Mouse (Mus musculus): ENCODE measurements around the gene Fam120b.
"Not testable (repeated sequence)": the region's sequence is repeated elsewhere in the genome, so short reads cannot be mapped to it uniquely, and the experiment has no call there.

The Fam120b gene

DNA sequence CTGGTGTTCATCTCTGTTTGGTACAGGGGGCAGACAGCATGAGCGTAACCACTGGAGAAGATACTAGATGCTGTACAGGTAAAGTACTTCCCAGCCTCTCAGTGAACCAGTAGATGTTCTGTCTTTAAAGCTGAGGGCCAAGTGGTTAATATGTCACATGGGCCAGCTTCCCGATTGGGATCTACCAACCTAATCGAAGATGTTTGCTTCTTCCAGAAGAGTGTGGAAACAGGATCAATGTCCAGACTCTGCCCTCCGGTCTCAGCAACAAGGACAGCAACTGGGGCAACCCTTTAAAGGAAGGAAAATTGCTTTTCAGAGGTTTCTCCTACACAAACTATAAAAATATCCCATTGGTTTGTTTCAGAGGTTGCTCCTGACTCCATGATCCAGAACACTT is 35.5 kb downstream of the Fam120b start:
- no peak for DNase-seq (ENCODE audit: low spot score in 2 of 2)

DNA sequence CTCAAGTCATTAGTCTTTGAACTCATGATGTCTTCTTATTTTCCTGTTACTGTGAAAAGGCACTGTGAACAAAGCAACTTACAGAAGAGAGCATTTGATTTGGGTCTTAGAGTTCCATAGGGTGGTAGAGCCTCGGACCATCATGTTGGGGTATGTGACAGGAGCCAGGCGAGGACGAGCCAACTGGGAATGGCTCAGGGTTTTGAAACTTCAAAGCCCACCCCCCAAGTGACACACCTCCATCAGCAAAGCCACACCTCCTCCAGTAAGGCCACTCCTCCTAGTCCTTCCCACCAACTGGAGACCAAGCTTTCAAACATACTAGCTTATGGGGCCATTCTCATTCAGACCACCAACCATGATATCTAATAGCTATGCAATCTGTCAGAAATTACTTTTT is 36.0 kb downstream of the Fam120b start:
- DNase-seq (ENCODE audit: low spot score in 2 of 2) = no peak

DNA sequence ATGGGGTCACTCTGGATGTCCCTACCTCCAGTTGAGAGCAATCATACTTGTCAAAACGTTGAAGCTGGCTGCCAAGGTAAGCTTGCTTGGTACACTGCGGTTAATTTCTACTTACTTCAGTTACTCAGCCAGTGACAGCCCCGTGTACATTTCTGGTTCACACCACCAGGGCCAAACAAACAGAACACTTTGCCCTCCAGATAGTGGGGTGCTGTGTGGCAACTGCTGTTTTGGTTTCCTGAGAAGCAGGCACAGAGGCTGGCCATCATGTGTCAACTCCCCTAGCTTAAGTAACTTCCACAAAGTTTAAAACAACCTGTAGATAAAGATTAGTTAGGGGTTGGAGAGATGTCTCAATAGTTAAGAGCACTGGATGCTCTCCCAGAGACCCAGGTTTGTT is 38.7 kb downstream of the Fam120b start:
- DNase-seq (ENCODE audit: low spot score in 2 of 2) = no peak

DNA sequence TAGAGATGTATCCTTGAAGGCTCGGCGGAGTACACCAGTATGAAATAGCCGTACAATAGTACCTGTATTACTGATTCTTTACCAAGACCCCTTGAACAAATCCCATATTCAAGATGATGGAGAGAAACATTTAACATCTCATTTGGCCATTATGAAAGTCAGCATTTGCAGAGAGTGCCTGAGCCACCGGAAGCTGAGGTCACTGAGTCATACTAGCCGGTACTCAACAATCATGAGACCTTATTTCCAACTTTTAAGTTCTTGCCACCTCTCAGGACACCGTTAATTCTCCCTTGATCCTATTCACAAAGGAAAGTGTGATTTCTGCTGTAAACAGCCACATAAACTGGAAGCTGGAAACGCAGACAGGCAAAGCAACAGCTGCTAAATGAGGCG is 44.1 kb downstream of the Fam120b start:
- no peak for DNase-seq (ENCODE audit: low spot score in 2 of 2)

DNA sequence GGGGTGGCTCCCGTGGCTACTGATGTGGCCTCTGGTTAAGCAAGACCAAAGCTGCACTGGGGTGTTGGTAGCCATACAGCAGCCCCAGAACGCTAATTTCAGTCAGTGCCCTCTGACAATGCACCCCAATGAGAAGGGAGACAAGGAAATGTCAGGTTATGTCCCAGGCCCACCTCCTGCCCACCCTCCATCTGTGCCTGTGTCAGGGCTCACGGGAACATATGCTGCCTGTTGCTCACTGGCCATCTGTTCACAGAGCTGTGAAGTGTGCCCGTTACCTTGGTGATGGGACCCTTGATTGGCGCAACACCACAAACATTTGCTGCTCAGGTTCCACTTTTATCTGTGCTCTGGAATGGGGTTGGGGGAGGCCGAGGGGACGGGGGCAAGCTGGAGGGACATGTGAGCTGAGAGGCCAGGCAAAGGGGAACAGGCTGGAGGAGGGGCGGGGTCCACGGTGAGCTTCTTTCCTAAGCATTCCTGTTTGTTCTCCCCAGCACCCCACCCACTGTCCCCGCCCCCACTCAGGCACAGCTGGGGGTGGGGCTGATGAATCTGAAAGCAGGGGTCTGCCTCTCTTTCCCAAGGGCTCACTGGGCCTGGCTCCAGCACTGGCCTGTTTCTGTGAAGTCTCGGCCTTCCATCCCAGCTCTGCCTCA is 44.6 kb downstream of the Fam120b start:
- peak in 1 of 2 experiments; percentile 34 for DNase-seq (ENCODE audit: low spot score in 2 of 2)

DNA sequence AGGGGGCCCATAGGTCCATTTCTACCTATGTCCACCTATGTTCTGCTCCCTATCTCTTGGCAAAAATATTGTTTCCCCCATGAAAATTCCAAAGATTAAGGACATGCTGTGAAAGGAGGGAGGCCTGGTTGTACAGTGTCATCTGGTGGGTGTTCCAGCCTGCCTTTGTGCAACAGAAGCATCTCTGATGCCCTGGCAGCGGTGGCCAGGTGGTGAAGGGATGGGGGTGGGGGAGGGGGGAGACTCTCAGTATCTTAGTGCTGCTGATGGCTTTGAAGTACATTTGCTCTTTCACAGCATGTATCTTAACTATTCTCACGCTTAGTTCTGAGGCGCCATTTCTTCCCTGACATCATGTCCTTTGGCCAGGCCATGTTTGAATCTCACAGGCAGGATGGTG is 49.4 kb downstream of the Fam120b start:
- DNase-seq (ENCODE audit: low spot score in 2 of 2) = no peak

DNA sequence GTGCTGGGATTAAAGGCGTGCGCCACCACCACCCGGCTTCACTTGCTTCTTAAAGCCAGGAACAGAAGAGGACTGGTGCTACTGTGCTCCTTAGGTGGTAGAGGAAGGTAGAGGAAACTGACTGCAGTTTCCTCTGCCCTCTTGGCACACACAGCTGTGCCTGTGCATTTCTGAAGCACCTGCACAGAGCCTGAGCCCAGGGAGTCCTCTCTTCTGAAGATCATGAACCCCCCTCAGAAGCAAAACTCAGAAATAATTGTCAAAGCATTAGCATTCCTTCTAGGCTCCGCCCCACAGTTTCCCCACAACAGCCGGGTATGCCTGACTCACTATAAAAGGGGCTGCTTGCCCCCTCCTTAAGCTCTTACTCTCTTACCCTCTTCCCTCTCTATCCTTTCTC is 51.8 kb downstream of the Fam120b start:
- DNase-seq (ENCODE audit: low spot score in 2 of 2) = no peak

DNA sequence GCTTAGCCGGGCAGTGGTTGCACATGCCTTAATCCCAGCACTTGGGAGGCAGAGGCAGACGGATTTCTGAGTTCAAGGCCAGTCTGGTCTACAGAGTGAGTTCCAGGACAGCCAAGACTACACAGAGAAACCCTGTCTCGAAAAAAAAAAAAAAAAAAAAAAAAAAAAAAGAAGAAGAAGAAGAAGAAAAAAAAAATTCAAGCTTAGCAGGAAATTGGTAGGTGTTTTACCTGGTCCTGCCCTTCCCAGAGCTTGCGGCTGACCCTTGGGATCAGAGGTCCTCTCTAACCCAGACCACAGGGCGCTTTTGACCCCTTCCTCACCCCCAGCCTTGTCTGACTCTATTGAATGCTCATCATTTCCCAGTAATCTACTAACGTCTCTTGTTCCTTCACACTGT is 53.1 kb downstream of the Fam120b start:
- DNase-seq (ENCODE audit: low spot score in 2 of 2) = not testable (repeated sequence)

DNA sequence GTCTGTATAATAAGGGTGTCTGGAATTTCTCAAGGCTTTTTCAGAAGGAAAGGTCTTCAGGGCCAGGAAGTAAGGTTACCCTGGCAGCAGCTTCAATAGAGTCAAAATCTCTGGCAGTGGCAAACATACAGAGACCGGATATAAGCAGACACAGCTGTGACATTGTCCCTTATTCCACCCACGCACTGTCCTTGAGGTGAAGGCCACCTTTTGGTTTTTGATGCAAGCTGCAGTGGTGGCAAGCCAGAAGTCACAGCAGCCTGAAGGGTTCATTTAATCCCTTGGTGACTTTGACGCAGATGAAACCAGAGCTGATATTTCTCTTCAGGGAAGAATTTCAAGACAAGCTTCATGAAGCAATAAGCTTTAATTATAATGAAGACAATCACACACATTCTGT is 53.6 kb downstream of the Fam120b start:
- no peak for DNase-seq (ENCODE audit: low spot score in 2 of 2)

DNA sequence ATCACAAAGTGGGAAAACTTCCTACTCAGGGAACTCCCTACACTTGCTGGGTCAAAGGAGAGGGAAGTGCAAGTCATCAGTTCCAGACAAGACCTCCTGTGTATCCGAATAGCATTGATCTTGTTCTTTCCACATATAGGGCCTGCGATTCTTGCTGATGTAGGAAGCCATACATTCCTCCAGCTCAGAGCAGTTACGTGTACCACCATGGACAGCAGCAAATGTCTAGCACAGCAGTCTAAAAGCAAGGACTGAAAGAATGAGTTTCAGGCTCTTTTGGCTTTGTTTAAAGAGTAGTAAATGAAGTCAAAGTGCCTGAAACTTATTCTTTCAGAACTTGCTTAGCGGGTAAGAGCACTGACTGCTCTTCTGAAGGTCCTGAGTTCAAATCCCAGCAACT is 59.2 kb downstream of the Fam120b start:
- no peak for DNase-seq (ENCODE audit: low spot score in 2 of 2)

DNA sequence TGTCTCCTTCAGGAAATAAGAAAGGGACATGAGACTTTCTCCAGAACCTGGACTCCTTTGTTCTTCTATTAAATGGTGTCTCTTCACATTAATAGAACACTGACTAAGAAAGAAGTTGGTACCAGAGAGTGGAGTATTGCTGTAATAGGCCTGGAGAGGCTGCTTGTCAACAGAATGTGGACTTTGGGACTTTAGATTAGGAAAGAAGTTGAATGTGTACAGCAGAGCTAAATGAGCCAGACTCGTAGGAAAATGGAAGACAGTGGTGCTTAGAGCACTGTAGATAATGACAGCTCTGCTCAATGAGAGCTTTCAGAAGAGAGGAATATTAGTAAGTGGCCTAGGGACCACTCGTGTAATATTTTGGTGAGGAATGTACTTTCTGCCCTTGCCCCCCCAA is 60.6 kb downstream of the Fam120b start:
- no peak for DNase-seq (ENCODE audit: low spot score in 2 of 2)

DNA sequence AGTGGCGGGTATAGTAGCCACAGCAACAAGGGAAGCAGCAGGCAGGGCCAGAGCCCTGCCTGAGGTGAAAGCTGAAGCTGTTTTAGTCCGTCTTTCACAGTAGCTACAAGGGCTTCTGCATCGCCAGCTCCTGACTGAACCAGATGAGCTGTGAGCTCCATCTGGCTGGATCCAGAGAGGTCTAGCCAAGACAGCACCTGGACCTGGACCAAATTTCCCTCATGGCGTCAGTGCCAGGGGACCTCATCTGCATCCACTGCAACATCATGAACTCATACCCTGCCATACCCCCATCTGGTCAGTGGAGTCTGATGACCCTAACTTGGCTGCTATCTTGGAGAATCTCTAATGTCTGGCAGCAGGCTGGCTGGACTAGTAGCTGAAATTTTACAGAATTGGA is 63.8 kb downstream of the Fam120b start:
- DNase-seq (ENCODE audit: low spot score in 2 of 2) = no peak

DNA sequence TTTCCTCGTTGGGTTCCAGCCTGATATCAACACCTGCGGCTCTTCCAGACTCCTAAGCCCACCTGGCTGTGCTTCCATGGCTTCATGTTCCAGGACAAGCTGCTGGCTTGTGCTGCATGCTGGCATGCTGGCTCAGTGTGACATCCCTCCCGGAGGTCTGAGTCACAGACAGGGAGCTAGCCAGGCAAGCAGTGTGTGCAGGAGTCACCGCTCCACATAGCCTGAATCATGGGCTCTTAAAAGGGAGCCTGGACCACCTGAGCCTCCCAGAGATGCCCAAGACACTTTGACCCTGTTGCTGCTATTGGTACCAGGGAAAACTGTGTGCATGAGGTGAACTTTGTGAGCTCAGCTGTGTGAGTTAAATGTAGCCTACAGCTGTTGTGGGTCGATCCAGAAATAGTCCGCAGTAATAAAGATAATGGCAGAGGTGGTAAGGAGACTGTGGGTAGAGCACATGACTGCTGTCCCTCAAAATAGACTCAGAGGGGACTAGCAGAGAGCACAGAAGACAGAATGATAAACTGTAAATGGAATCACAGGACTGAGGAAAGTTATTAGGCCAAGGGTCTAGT is 66.0 kb downstream of the Fam120b start:
- no peak for DNase-seq (ENCODE audit: low spot score in 2 of 2)

DNA sequence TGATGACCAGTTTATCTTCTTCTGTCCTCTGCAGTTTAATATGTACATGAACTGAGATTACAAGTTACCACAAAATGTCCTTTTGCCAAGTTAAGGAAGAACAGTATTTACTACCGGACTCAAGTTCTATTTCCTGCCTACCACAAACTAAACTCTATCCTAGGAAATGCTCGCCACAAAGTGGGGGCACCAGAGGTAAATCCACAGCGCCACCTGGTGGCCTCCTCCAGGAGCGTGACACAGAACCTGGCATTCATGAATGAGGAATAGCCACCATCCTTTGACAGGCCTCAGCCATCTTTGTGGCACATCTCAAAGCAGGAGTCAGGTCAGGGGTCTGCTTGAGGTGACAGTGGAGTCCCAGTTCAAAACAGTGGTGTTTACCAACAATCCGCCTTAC is 71.7 kb downstream of the Fam120b start:
- peak in 1 of 2 experiments; percentile 64 for DNase-seq (ENCODE audit: low spot score in 2 of 2)

DNA sequence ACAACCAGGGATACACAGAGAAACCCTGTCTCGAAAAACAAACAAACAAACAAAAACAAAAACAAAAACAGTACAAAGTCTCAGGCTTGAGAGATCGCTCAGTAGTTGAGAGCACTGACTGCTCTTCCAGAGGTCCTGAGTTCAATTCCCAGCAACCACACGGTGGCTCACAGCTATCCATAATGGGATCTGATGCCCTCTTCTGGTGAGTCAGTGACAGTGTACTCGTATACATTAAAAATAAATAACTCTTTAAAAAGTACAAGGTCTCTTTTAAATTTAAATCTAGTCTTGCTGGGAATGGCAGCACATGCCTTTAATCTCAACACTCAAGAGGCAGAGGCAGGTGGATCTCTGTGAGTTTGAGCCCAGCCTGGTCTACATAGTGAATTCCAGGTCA is 76.7 kb downstream of the Fam120b start:
- DNase-seq (ENCODE audit: low spot score in 2 of 2) = no peak

Measured in left cerebral cortex, adult 9 months (tissue).